Mouse (Mus musculus) midbrain, embryonic 16.5 days (tissue): ENCODE measurements around the gene Atad2b. TPM values are rescaled to one million over a fixed set of nuclear protein-coding genes. Genes with fewer than 3 reads are reported as not detected.

Experiments
- ATAC-seq: fragments of 200-750 bp; cut with Nextera tagmentation; 2 replicates; pipeline ENCODE4 v1.8.0; 2017; ENCODE audit warnings: moderate TSS enrichment
- H3K27ac ChIP-seq: fragments of 300-500 bp; sonication (generic); 2 replicates; pipeline ENCODE4 v1.5.1; 2014; ENCODE audit warnings: mild to moderate bottlenecking, low read length, mixed read lengths
- H3K27me3 ChIP-seq: fragments of 300-500 bp; sonication (generic); 2 replicates; pipeline ENCODE4 v1.6.1; 2014; ENCODE audit warnings: low read depth, low read length, mixed read lengths; ENCODE audit not compliant: control insufficient read depth, insufficient read depth
- H3K36me3 ChIP-seq: fragments of 300-500 bp; sonication (generic); 2 replicates; pipeline ENCODE4 v1.6.1; 2014; ENCODE audit warnings: mild to moderate bottlenecking, low read length, moderate library complexity, mixed read lengths; ENCODE audit not compliant: control insufficient read depth, insufficient read depth
- H3K4me1 ChIP-seq: fragments of 300-500 bp; sonication (generic); 2 replicates; pipeline ENCODE4 v1.6.1; 2014; ENCODE audit warnings: mild to moderate bottlenecking, low read length, mixed read lengths; ENCODE audit not compliant: control insufficient read depth, insufficient read depth
- H3K4me2 ChIP-seq: fragments of 300-500 bp; sonication (generic); 2 replicates; pipeline ENCODE4 v1.6.1; 2014; ENCODE audit warnings: mild to moderate bottlenecking, low read length, mixed read lengths
- H3K4me3 ChIP-seq: fragments of 300-500 bp; sonication (generic); 2 replicates; pipeline ENCODE4 v1.5.1; 2014; ENCODE audit warnings: low read depth, mild to moderate bottlenecking, low read length, moderate library complexity, mixed read lengths
- H3K9ac ChIP-seq: fragments of 300-500 bp; sonication (generic); 2 replicates; pipeline ENCODE4 v1.6.1; 2014; ENCODE audit warnings: low read depth, low read length, mixed read lengths
- H3K9me3 ChIP-seq: fragments of 300-500 bp; sonication (generic); replicated peaks from 2 replicates; pipeline ENCODE4 v1.6.1; 2014; ENCODE audit warnings: mild to moderate bottlenecking, low read length, mixed read lengths; ENCODE audit not compliant: control insufficient read depth, poor library complexity, severe bottlenecking
- WGBS: fragments of 180-500 bp; shearing (Covaris S2); extraction: QIAGEN DNeasy Blood & Tissue Kit; methylation state at CpG from one replicate; pipeline ENCODE4 v1.1.7; 2014; 5-methylcytosine and 5-hydroxymethylcytosine counted together
- polyA plus RNA-seq: library from polyadenylated mRNA; unstranded; fragments of >200 nt; fragmentation: Nextera tagmentation; extraction: Ambion mirVana; gene quantifications from 2 replicates; pipeline ENCODE4 v1.2.1, GENCODE M21; 2015

Gene Atad2b
- polyA plus RNA-seq, 1 experiment from 2014 or later: 8.0 TPM

DNA sequence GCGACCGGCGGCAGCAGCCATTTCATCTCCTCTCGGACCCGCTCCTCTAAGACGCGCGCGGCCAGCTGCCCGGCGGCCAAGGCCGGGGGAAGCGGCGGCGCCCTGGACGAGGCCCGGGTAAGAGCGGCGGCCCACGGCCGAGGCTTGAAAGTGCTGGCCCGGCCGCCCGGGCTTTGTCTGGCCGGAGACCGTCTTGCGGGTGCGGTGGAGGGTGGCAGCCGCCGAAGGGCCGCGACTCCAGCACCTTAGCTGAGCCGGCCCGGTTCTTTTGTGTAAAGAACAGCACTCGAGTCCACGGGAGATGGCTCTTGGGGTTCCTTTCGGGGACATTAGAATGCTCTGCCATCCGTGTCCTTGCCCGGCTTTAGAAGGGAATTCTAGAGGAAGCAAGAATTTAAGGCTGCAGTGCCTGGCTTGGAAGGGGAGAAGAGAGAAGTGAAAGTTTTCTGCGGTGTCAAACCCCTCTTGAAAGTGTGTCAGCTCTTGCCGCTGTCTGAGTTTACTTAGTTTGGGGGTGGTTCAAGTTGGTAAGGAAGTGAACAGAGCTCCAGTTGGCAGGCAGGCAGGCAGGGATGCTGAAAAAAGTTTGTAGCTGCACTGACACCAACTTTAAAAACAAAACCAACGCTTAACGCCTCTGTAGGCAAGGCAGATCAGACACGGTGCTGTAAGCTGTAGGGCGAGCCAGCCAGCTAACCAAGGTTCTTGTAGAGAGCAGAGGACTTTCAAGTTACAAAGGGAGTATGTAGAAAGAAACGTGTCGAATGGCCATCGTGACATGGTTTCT, 845 bp downstream of the Atad2b start:
- H3K27me3 ChIP-seq: no peaks in the 10 kb centered on the region
- peak overlapping the region; percentile 98 for H3K4me3 ChIP-seq
- peaks cover 14% of the 10 kb centered on the region for H3K4me1 ChIP-seq
- H3K36me3 ChIP-seq: no peaks in the 10 kb centered on the region
- peak overlapping the region; percentile 84 for H3K4me2 ChIP-seq
- H3K9ac ChIP-seq: peak overlapping the region; percentile 99
- ATAC-seq: no peak; the same call in 1 of the 2 replicates
- no peaks in the 10 kb centered on the region for H3K9me3 ChIP-seq
- H3K27ac ChIP-seq: peak overlapping the region; percentile 99
- WGBS: under 1% methylated on average over 44 of the region's 48 CpGs

DNA sequence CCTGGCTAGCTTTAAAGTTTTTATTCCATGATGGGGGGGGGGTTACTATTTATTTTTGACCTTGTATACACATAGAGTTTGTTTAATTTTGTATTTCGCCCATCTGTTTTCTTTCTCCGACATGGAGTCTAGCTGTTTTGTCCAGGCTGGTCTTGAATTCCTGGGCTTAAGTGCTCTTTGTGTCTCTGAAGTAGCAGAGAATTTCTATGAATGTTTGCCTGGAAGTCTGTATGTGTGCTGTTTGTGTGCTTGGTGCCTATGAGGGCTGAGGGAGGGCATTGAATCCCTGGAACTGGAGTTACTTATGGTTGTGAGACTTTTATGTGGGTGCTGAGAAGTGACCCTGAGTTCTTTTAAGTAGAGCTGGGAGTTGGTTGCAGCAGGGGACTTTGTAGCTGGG, 11.0 kb downstream of the Atad2b start:
- 85% methylated on average over 2 of the region's 2 CpGs for WGBS

DNA sequence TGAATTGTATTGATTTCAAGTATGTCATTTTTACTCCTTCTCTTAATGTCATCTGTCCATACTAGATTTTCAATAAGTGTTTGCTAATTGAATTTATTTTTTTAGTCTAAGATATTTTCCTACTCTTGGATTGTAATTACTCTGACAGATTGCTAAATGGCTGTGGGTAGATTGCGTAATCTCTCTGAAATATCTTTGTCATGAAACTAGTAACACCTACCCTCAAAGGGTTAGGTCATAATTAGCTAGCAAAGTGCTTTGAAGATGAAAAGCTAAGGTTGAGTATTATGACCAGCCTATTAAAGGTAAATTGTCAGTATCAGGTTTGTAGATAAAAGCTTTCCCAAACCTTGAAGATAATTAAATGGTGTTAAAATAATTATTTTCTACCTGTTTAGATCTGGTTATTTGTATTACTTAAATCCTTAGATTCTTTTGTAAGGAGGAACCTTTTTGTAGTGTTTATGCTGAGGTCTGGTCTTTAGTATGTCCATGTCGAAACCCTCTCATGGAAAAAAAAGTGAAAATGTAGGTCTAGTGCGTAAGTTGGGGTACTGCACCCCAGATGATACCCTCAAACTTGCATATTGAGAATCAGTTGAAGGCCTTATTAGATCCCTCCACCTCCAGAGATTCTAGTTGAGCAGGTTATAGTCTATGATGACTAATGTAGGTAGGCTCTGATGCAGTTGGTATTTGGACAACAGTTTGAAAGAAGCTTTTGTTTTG, 13.8 kb downstream of the Atad2b start:
- Histone ChIP-seq H3K36me3 (no peaks in the 10 kb centered on the region), H3K9me3 (no peaks in the 10 kb centered on the region), H3K4me1 (no peaks in the 10 kb centered on the region), H3K27me3 (no peaks in the 10 kb centered on the region), H3K27ac (no peak overlapping the region), H3K9ac (no peak overlapping the region), H3K4me3 (no peak overlapping the region), H3K4me2 (no peak overlapping the region)
- WGBS: 90% methylated on average over 3 of the region's 3 CpGs
- no peak for ATAC-seq

More for the DNA sequence above, 11.0 kb downstream of the Atad2b start:
- H3K27ac ChIP-seq: no peak overlapping the region
- H3K4me3 ChIP-seq: no peak overlapping the region
- H3K9ac ChIP-seq: no peak overlapping the region
- no peaks in the 10 kb centered on the region for H3K9me3 ChIP-seq
- H3K27me3 ChIP-seq: no peaks in the 10 kb centered on the region
- ATAC-seq: no peak
- H3K4me1 ChIP-seq: no peaks in the 10 kb centered on the region
- no peaks in the 10 kb centered on the region for H3K36me3 ChIP-seq
- H3K4me2 ChIP-seq: no peak overlapping the region

DNA sequence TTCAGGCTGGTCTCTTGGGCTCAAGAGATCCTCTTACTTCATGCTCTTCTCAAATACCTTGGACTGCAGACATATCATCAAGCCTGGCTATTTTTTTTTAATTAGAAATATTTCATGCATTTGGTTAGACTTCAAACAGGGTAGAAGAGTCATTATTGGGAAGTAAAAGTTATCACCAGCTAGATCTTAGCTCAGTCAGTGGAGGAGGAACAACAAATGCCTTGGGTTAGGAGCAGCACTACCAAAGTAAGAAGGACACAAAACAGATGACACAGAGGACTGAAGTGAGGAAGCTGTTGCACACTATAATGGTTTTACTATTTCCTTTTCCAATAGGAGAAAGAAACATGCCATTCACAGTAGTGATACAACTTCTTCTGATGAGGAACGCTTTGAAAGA, 35.1 kb downstream of the Atad2b start:
- Histone ChIP-seq H3K9me3 (no peaks in the 10 kb centered on the region), H3K27me3 (no peaks in the 10 kb centered on the region), H3K4me3 (no peak overlapping the region), H3K36me3 (peaks cover 20% of the 10 kb centered on the region; the same call in 1 of the 2 replicates), H3K4me1 (no peaks in the 10 kb centered on the region), H3K27ac (no peak overlapping the region), H3K9ac (no peak overlapping the region), H3K4me2 (no peak overlapping the region)
- WGBS: 100% methylated on average over 1 of the region's 1 CpGs
- ATAC-seq: no peak

DNA sequence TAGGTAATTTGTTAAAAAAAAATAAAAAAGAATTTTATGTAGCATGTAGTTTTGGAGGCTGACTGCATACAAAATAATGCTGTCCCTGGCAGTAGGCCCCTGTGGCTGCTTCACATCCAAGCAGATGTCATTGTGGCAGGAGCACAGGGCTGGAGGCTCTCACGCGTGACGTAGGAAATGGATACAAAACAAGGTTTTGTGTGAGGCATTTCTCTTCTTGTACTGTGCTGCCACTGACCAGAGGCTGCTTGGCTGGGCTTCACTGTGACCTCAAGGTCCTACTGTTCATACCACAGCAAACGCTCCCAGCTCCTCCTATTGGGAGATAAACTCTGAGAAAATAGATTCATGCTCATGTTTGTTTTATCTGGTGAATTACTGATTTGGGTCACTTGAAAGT, 36.0 kb downstream of the Atad2b start:
- 89% methylated on average over 4 of the region's 4 CpGs for WGBS
- peaks cover 23% of the 10 kb centered on the region for H3K36me3 ChIP-seq
- no peaks in the 10 kb centered on the region for H3K4me1 ChIP-seq
- H3K9ac ChIP-seq: no peak overlapping the region
- H3K27ac ChIP-seq: no peak overlapping the region
- H3K4me3 ChIP-seq: no peak overlapping the region
- no peaks in the 10 kb centered on the region for H3K9me3 ChIP-seq
- no peaks in the 10 kb centered on the region for H3K27me3 ChIP-seq
- ATAC-seq: no peak
- no peak overlapping the region for H3K4me2 ChIP-seq

DNA sequence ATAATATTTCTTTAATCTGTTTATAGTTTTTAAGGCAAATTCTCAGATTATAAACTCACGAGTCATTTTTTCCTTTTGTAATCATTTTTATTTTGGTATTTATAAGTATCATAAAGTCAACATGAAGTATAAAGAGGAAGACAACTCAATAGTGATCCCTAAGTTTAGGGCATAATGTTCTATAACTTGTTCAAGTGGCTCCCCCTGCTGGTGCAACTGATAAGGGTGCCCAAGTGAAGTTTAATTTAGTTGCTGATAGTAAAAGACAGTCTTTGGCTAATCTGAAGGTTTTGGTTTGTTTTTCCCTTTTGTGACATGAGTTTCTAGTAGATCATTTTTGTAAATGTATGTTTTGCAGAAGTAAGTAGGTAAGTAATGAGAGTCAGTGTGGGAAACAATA, 55.8 kb downstream of the Atad2b start:
- H3K9me3 ChIP-seq: no peaks in the 10 kb centered on the region
- H3K36me3 ChIP-seq: peaks cover 12% of the 10 kb centered on the region; the same call in 1 of the 2 replicates

DNA sequence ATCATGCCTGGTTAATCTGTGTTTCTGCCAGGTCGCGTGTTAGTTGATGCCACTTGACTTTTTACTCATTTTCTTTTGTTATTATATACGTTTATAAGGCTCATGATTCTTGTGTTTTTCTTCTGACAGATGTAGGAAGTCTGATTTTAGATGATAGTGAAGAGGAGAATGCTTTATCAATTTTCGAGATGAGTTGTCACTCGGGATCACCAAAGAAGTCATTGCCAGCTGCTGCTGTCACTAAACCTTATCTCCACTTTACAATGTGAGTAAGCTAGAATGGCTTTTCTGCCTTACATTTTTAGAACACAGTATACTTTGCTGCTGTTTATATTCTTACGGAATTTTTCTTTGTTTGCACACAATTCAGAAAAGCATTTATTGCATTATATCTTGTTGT, 61.2 kb downstream of the Atad2b start:
- no peak overlapping the region for H3K27ac ChIP-seq
- H3K4me1 ChIP-seq: no peaks in the 10 kb centered on the region
- no peak overlapping the region for H3K9ac ChIP-seq
- H3K4me3 ChIP-seq: no peak overlapping the region
- H3K36me3 ChIP-seq: peaks cover 8% of the 10 kb centered on the region; the same call in 1 of the 2 replicates
- ATAC-seq: no peak
- no peaks in the 10 kb centered on the region for H3K27me3 ChIP-seq
- WGBS: 94% methylated on average over 6 of the region's 6 CpGs
- no peak overlapping the region for H3K4me2 ChIP-seq
- H3K9me3 ChIP-seq: no peaks in the 10 kb centered on the region

More for the DNA sequence above, 55.8 kb downstream of the Atad2b start:
- 42% methylated on average over 1 of the region's 1 CpGs for WGBS
- Histone ChIP-seq H3K27me3 (no peaks in the 10 kb centered on the region), H3K4me2 (no peak overlapping the region), H3K4me3 (no peak overlapping the region), H3K27ac (no peak overlapping the region), H3K9ac (no peak overlapping the region), H3K4me1 (no peaks in the 10 kb centered on the region)
- no peak for ATAC-seq

DNA sequence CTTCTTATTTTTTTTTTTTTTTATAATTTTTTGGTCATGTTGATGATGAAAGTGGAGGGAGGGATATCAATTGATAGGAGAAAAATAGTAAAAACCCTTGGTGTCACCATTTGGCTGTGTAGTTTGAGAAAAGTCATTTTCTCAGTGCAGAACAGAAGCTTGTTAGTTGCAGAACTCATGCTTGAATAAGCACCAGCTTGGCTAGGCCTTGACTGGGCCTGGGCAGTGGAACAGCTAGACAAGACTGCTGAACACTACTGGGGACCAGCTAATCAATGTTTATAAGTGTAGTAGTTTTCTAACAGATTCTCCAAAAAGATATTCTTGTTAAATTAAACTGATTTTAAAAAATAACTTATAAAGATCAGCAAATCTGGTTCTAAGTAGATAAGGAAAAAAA, 79.8 kb downstream of the Atad2b start:
- no peak overlapping the region for H3K27ac ChIP-seq
- no peak overlapping the region for H3K9ac ChIP-seq
- H3K4me1 ChIP-seq: no peaks in the 10 kb centered on the region
- ATAC-seq: no peak
- no peaks in the 10 kb centered on the region for H3K36me3 ChIP-seq
- H3K9me3 ChIP-seq: no peaks in the 10 kb centered on the region
- H3K27me3 ChIP-seq: no peaks in the 10 kb centered on the region
- H3K4me3 ChIP-seq: no peak overlapping the region
- H3K4me2 ChIP-seq: no peak overlapping the region

DNA sequence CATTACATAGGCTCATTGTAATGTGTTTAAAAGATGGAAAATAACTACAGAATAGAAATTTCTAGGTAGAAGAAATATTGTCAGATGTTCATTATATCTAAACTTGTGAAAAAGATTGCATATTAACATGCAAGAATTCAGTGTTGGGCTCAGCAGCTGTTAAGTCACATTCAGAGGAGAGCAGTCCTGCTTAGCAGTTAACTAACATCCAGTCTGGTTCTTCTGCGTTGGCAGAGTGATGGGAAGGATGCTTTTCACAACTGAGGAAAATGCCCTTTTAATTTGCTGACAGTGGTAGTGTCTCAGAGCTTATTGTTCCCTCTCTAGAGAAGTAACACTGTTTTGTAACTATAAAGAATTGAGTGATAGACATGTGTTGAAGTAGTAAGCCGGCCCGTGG, 88.2 kb downstream of the Atad2b start:
- no peak overlapping the region for H3K27ac ChIP-seq
- no peak for ATAC-seq

More for the DNA sequence above, 88.2 kb downstream of the Atad2b start:
- WGBS: 52% methylated on average over 3 of the region's 3 CpGs
- H3K4me2 ChIP-seq: no peak overlapping the region
- no peak overlapping the region for H3K4me3 ChIP-seq
- H3K9me3 ChIP-seq: no peaks in the 10 kb centered on the region
- no peak overlapping the region for H3K9ac ChIP-seq
- H3K36me3 ChIP-seq: no peaks in the 10 kb centered on the region
- H3K4me1 ChIP-seq: no peaks in the 10 kb centered on the region; the same call in 1 of the 2 replicates
- no peaks in the 10 kb centered on the region for H3K27me3 ChIP-seq
